Mouse (Mus musculus) heart, embryonic 16.5 days (tissue): ENCODE results near the gene Mcm2. TPM values are rescaled to one million over a fixed set of nuclear protein-coding genes. Genes with fewer than 3 reads are reported as not detected.

Source experiments
- ATAC-seq: fragments of 200-750 bp; cut with Nextera tagmentation; replicated peaks from 2 replicates; pipeline ENCODE4 v1.8.0; 2017; ENCODE audit warnings: moderate number of reproducible peaks; ENCODE audit not compliant: insufficient read depth, low FRiP score; ENCODE audit errors: extremely low read depth
- H3K27ac ChIP-seq: fragments of 300-500 bp; sonication (generic); 2 replicates; pipeline ENCODE4 v1.5.1; 2014; ENCODE audit warnings: mild to moderate bottlenecking, low read length, control low read depth, moderate library complexity
- H3K27me3 ChIP-seq: fragments of 300-500 bp; sonication (generic); 2 replicates; pipeline ENCODE4 v1.6.1; 2014; ENCODE audit warnings: low read length, mixed read lengths; ENCODE audit not compliant: control insufficient read depth, insufficient read depth
- H3K36me3 ChIP-seq: fragments of 300-500 bp; sonication (generic); 2 replicates; pipeline ENCODE4 v1.6.1; 2014; ENCODE audit not compliant: control insufficient read depth, insufficient read depth
- H3K4me1 ChIP-seq: fragments of 300-500 bp; sonication (generic); 2 replicates; pipeline ENCODE4 v1.6.1; 2014; ENCODE audit warnings: low read length, mixed read lengths; ENCODE audit not compliant: control insufficient read depth, insufficient read depth
- H3K4me2 ChIP-seq: fragments of 300-500 bp; sonication (generic); 2 replicates; pipeline ENCODE4 v1.6.1; 2014; ENCODE audit warnings: low read depth, mild to moderate bottlenecking, control low read depth, low read length
- H3K4me3 ChIP-seq: fragments of 300-500 bp; sonication (generic); 2 replicates; pipeline ENCODE4 v1.5.1; 2014; ENCODE audit warnings: mild to moderate bottlenecking, control low read depth, low read length
- H3K9ac ChIP-seq: fragments of 300-500 bp; sonication (generic); 2 replicates; pipeline ENCODE4 v1.6.1; 2014; ENCODE audit warnings: low read length, control low read depth
- H3K9me3 ChIP-seq: fragments of 300-500 bp; sonication (generic); replicated peaks from 2 replicates; pipeline ENCODE4 v1.6.1; 2016; ENCODE audit warnings: low read length; ENCODE audit not compliant: control insufficient read depth
- WGBS: fragments of 180-500 bp; shearing (Covaris S2); extraction: QIAGEN DNeasy Blood & Tissue Kit; methylation state at CpG from one replicate; pipeline ENCODE4 v1.1.7; 2014; 5-methylcytosine and 5-hydroxymethylcytosine counted together
- polyA plus RNA-seq: library from polyadenylated mRNA; unstranded; fragments of >200 nt; fragmentation: Nextera tagmentation; extraction: Ambion mirVana; gene quantifications from 2 replicates; pipeline ENCODE4 v1.2.1, GENCODE M21; 2015

The Mcm2 gene
- polyA plus RNA-seq, 1 experiment from 2014 or later, result 94.7 TPM

DNA sequence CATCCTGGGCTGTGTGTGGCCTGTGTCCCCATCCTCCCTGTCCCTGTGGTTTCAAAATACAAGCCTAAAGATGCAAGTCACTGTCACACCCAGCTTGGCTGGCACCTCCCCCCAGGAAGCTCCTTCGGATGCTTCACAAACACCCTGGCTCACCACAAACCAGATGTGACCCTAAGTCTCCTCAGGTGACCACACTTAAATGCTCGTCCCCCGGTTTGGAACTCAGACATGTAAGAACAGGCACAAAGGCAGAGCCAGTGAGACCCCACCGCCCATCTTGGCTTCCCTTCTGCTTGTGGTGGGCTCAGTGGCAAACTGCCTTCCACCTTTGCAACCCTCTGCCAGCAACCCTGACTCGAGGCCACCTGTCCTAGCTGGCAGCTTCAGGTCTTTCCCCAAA is 63.5 kb downstream of the Mcm2 start:
- Histone ChIP-seq H3K36me3 (peaks cover 25% of the 10 kb centered on the region), H3K4me2 (no peak overlapping the region), H3K9me3 (no peaks in the 10 kb centered on the region), H3K4me3 (no peak overlapping the region), H3K27ac (no peak overlapping the region), H3K4me1 (peaks cover 12% of the 10 kb centered on the region), H3K9ac (no peak overlapping the region), H3K27me3 (no peaks in the 10 kb centered on the region)
- WGBS, result 72% methylated on average over 5 of the region's 5 CpGs
- ATAC-seq, result no peak

Other genes starting within 250 kb of the Mcm2 start
- 54.0 and 65.2 TPM in 2 replicates for gene Mgll, start 174.4 kb downstream of the Mcm2 start, polyA plus RNA-seq
- 28.3 and 31.6 TPM in 2 replicates for gene Abtb1, start 56.8 kb downstream of the Mcm2 start, polyA plus RNA-seq
- 43.7 and 45.0 TPM in 2 replicates for gene Podxl2, start 23.7 kb downstream of the Mcm2 start, polyA plus RNA-seq
- 54.9 and 58.0 TPM in 2 replicates for gene Tpra1, start 3.5 kb upstream of the Mcm2 start, polyA plus RNA-seq